Mouse (Mus musculus): ENCODE results near the gene Scaf4. TPM values are rescaled to one million over a fixed set of nuclear protein-coding genes. Genes with fewer than 3 reads are reported as not detected.

The Scaf4 gene
- polyA plus RNA-seq, 1 experiment from 2014 or later, result 22.4 TPM

GRCm38 (mm10) chr16:90184135-90184534 is 100.2 kb downstream of the Scaf4 start:
- H3K27me3 ChIP-seq (ENCODE audit: control insufficient read depth, insufficient read depth, low read depth, low read length), result no peaks in the 10 kb centered on the region
- 79% methylated on average over 6 of the region's 6 CpGs for WGBS
- 0 out of 2 replicates have a peak, but pooled peaks cover 3% of the 10 kb centered on the region for H3K4me1 ChIP-seq (replicated peaks; ENCODE audit: control insufficient read depth, insufficient read depth, low read length)
- H3K4me2 ChIP-seq (ENCODE audit: low read depth, low read length), result no peak overlapping the region
- no peak for ATAC-seq (ENCODE audit: low read depth)
- no peak overlapping the region for H3K9ac ChIP-seq (ENCODE audit: low read length)
- no peaks in the 10 kb centered on the region for H3K9me3 ChIP-seq (ENCODE audit: control insufficient read depth, low read length)
- H3K4me3 ChIP-seq (ENCODE audit: low read length), result no peak overlapping the region
- no peak overlapping the region for H3K27ac ChIP-seq (ENCODE audit: low read length)
- no peaks in the 10 kb centered on the region for H3K36me3 ChIP-seq (ENCODE audit: control insufficient read depth, insufficient read depth, low read length)

- H3K9ac ChIP-seq (ENCODE audit: low read length), result no peak overlapping the region
- ATAC-seq (ENCODE audit: low read depth), result no peak
- H3K4me3 ChIP-seq (ENCODE audit: low read length), result no peak overlapping the region
- H3K4me1 ChIP-seq (replicated peaks; ENCODE audit: control insufficient read depth, insufficient read depth, low read length), result no peaks in the 10 kb centered on the region
- H3K9me3 ChIP-seq (ENCODE audit: control insufficient read depth, low read length), result no peaks in the 10 kb centered on the region
- no peaks in the 10 kb centered on the region for H3K36me3 ChIP-seq (ENCODE audit: control insufficient read depth, insufficient read depth, low read length)
- H3K27ac ChIP-seq (ENCODE audit: low read length), result no peak overlapping the region
- H3K4me2 ChIP-seq (ENCODE audit: low read depth, low read length), result no peak overlapping the region
- no peaks in the 10 kb centered on the region for H3K27me3 ChIP-seq (ENCODE audit: control insufficient read depth, insufficient read depth, low read depth, low read length)
- WGBS, result 68% methylated on average over 8 of the region's 8 CpGs
Measured at GRCm38 (mm10) chr16:90181673-90182072, 102.6 kb downstream of the Scaf4 start.

- Histone ChIP-seq H3K9ac (ENCODE audit: low read length) (no peak overlapping the region), H3K9me3 (ENCODE audit: control insufficient read depth, low read length) (no peaks in the 10 kb centered on the region), H3K4me2 (ENCODE audit: low read depth, low read length) (no peak overlapping the region), H3K27me3 (ENCODE audit: control insufficient read depth, insufficient read depth, low read depth, low read length) (no peaks in the 10 kb centered on the region), H3K27ac (ENCODE audit: low read length) (no peak overlapping the region), H3K4me3 (ENCODE audit: low read length) (no peak overlapping the region), H3K4me1 (replicated peaks; ENCODE audit: control insufficient read depth, insufficient read depth, low read length) (no peaks in the 10 kb centered on the region), H3K36me3 (ENCODE audit: control insufficient read depth, insufficient read depth, low read length) (no peaks in the 10 kb centered on the region)
- ATAC-seq (ENCODE audit: low read depth), result no peak
- 82% methylated on average over 6 of the region's 6 CpGs for WGBS
Measured at GRCm38 (mm10) chr16:90180975-90181374, 103.3 kb downstream of the Scaf4 start.

- H3K27ac ChIP-seq (ENCODE audit: low read length), result 0 out of 2 replicates have a peak overlapping the region, but pooled peaks have one; percentile 45
- no peak overlapping the region for H3K4me2 ChIP-seq (ENCODE audit: low read depth, low read length)
- ATAC-seq (ENCODE audit: low read depth), result peak; percentile 53
- WGBS, result 63% methylated on average over 5 of the region's 5 CpGs
- H3K9ac ChIP-seq (ENCODE audit: low read length), result no peak overlapping the region
- H3K9me3 ChIP-seq (ENCODE audit: control insufficient read depth, low read length), result no peaks in the 10 kb centered on the region
- H3K4me3 ChIP-seq (ENCODE audit: low read length), result no peak overlapping the region
- no peaks in the 10 kb centered on the region for H3K27me3 ChIP-seq (ENCODE audit: control insufficient read depth, insufficient read depth, low read depth, low read length)
- H3K4me1 ChIP-seq (replicated peaks; ENCODE audit: control insufficient read depth, insufficient read depth, low read length), result no peaks in the 10 kb centered on the region
- no peaks in the 10 kb centered on the region for H3K36me3 ChIP-seq (ENCODE audit: control insufficient read depth, insufficient read depth, low read length)
Measured at GRCm38 (mm10) chr16:90179892-90180291, 104.4 kb downstream of the Scaf4 start.

GRCm38 (mm10) chr16:90178404-90178803 is 105.9 kb downstream of the Scaf4 start:
- 92% methylated on average over 3 of the region's 3 CpGs for WGBS

GRCm38 (mm10) chr16:90177425-90177824 is 106.9 kb downstream of the Scaf4 start:
- H3K27me3 ChIP-seq (ENCODE audit: control insufficient read depth, insufficient read depth, low read depth, low read length), result no peaks in the 10 kb centered on the region
- no peak overlapping the region for H3K4me2 ChIP-seq (ENCODE audit: low read depth, low read length)
- H3K27ac ChIP-seq (ENCODE audit: low read length), result no peak overlapping the region
- H3K4me3 ChIP-seq (ENCODE audit: low read length), result no peak overlapping the region
- H3K9ac ChIP-seq (ENCODE audit: low read length), result no peak overlapping the region
- H3K36me3 ChIP-seq (ENCODE audit: control insufficient read depth, insufficient read depth, low read length), result no peaks in the 10 kb centered on the region
- H3K9me3 ChIP-seq (ENCODE audit: control insufficient read depth, low read length), result no peaks in the 10 kb centered on the region
- H3K4me1 ChIP-seq (replicated peaks; ENCODE audit: control insufficient read depth, insufficient read depth, low read length), result no peaks in the 10 kb centered on the region
- peak; percentile 41 for ATAC-seq (ENCODE audit: low read depth)
- 51% methylated on average over 8 of the region's 8 CpGs for WGBS

More at GRCm38 (mm10) chr16:90178404-90178803, 105.9 kb downstream of the Scaf4 start:
- Histone ChIP-seq H3K27ac (ENCODE audit: low read length) (no peak overlapping the region), H3K36me3 (ENCODE audit: control insufficient read depth, insufficient read depth, low read length) (no peaks in the 10 kb centered on the region), H3K4me1 (replicated peaks; ENCODE audit: control insufficient read depth, insufficient read depth, low read length) (no peaks in the 10 kb centered on the region), H3K4me3 (ENCODE audit: low read length) (no peak overlapping the region), H3K9ac (ENCODE audit: low read length) (no peak overlapping the region), H3K27me3 (ENCODE audit: control insufficient read depth, insufficient read depth, low read depth, low read length) (no peaks in the 10 kb centered on the region), H3K9me3 (ENCODE audit: control insufficient read depth, low read length) (no peaks in the 10 kb centered on the region), H3K4me2 (ENCODE audit: low read depth, low read length) (no peak overlapping the region)
- no peak for ATAC-seq (ENCODE audit: low read depth)

- Histone ChIP-seq H3K27me3 (ENCODE audit: control insufficient read depth, insufficient read depth, low read depth, low read length) (no peaks in the 10 kb centered on the region), H3K27ac (ENCODE audit: low read length) (no peak overlapping the region), H3K4me2 (ENCODE audit: low read depth, low read length) (no peak overlapping the region), H3K9me3 (ENCODE audit: control insufficient read depth, low read length) (no peaks in the 10 kb centered on the region), H3K4me3 (ENCODE audit: low read length) (no peak overlapping the region), H3K4me1 (replicated peaks; ENCODE audit: control insufficient read depth, insufficient read depth, low read length) (no peaks in the 10 kb centered on the region), H3K9ac (ENCODE audit: low read length) (no peak overlapping the region), H3K36me3 (ENCODE audit: control insufficient read depth, insufficient read depth, low read length) (no peaks in the 10 kb centered on the region)
- ATAC-seq (ENCODE audit: low read depth), result peak; percentile 37; the same call in 1 of the 2 replicates
- WGBS, result 34% methylated on average over 10 of the region's 10 CpGs
Measured at GRCm38 (mm10) chr16:90176472-90176871, 107.8 kb downstream of the Scaf4 start.

Other genes with a start within 250 kb of the Scaf4 start
- gene Tiam1, start 140.7 kb downstream of the Scaf4 start, polyA plus RNA-seq (2015; fragmentation: Nextera tagmentation; extraction: Ambion mirVana), result 11.1 and 12.8 TPM in 2 replicates
- gene Sod1, start 63.7 kb downstream of the Scaf4 start, polyA plus RNA-seq (2015; fragmentation: Nextera tagmentation; extraction: Ambion mirVana), result 1,312 and 1,369 TPM in 2 replicates
- 16.2 and 16.5 TPM in 2 replicates for gene Hunk, start 101.5 kb upstream of the Scaf4 start, polyA plus RNA-seq (2015; fragmentation: Nextera tagmentation; extraction: Ambion mirVana)

Measured in lung, embryonic 16.5 days (tissue).